Comparison of ENCODE assay signal across 8 mouse cellular contexts in the genomic region with DNA sequence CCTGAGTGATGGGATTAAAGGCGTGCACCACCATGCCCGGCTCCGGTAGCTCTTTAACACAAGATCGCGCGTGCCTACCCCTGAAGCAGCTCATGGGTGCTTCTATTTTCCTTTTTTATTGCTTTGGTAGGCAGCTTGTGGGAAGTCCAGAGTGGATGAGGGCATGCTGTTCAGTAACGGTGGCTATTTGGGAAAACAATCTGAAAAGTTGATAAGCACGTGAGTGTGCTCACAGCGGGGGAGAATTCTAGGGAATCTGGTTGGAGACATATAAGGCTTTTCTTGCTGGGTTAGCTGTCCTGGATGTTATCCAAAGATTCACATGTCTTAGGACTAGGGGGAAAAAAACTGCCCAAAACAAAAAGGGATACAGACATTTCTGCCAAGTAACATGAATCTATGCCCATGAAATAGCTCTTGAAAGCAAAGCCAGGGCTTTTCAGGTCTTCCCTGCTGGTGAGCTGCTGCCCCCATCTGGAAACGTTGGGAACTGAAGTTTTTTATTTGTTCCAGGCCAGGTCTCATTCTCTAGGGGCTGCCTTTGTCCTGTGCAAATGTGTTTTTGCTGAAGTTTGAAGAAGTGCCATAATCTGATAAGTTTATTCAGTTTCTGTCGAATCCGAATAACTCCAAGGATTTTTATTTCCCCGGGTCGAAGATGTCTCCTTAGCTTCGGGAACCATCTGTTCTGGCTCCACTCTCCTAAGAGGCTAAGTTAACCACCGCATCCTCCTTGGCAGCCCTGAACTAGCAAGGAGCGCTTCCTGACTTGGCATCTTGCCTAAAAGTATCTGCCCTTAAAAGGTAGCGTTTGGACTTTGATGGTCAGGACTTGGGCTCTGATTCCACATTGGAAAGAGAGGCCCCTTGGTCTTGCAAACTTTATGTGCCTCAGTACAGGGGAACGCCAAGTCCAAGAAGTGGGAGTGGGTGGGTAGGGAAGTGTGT. TPM values are rescaled to one million over a fixed set of nuclear protein-coding genes. Genes with fewer than 3 reads are reported as not detected.
DNase-seq lines count a peak whose midpoint lies in the region; ATAC-seq lines count a peak whose summit lies in the region.

No protein-coding gene starts in this region.

- peak; percentile 47 for DNase-seq in WW6 (ENCODE audit: low read depth, low spot score)
- peak; percentile 92 to 95 for DNase-seq in cerebellum, postnatal 10 days
- DNase-seq in frontal cortex, postnatal 14 days (ENCODE audit: low spot score in 2 of 2), result peak; percentile 61 to 84
- DNase-seq in layer of hippocampus, postnatal 14 days (ENCODE audit: low spot score in 2 of 2), result peak; percentile 83 to 91
- DNase-seq in lung, postnatal 36 days, result peak; percentile 82
- peak; percentile 82 to 87 for DNase-seq in right cerebral cortex, postnatal 10 days (ENCODE audit: low spot score in 2 of 2)
- DNase-seq in urinary bladder, postnatal 36 days (ENCODE audit: low spot score in 2 of 2), result peak; percentile 54 to 69

- peak; percentile 71 for ATAC-seq in hindbrain, embryonic 13.5 days (ENCODE audit: low FRiP score)

- H3K4me1 ChIP-seq in hindbrain, embryonic 13.5 days (replicated peaks), result no peaks in the 10 kb centered on the region

- WGBS in hindbrain, embryonic 13.5 days, result 64% methylated on average over 19 of the region's 19 CpGs

- no peak overlapping the region for H3K9ac ChIP-seq in hindbrain, embryonic 13.5 days

- H3K4me2 ChIP-seq in hindbrain, embryonic 13.5 days, result no peak overlapping the region

- no peak overlapping the region for H3K4me3 ChIP-seq in hindbrain, embryonic 13.5 days

- no peaks in the 10 kb centered on the region for H3K36me3 ChIP-seq in hindbrain, embryonic 13.5 days

- H3K9me3 ChIP-seq in hindbrain, embryonic 13.5 days, result no peaks in the 10 kb centered on the region

- H3K27ac ChIP-seq in hindbrain, embryonic 13.5 days, result no peak overlapping the region

- H3K27me3 ChIP-seq in hindbrain, embryonic 13.5 days, result no peaks in the 10 kb centered on the region

RNA-seq across cellular contexts. Expression of a gene that starts 24.8 kb away (rescaled TPM):
- 0.21 and 0.95 TPM in 2 replicates for polyA plus RNA-seq in hindbrain, embryonic 13.5 days (2015; fragmentation: Nextera tagmentation; extraction: Ambion mirVana)
- total RNA-seq in layer of hippocampus, postnatal 14 days (2021), result under 1 TPM in 1 of 2 experiments, not detected in 1; 0.32 TPM
